Mouse (Mus musculus): ENCODE measurements around the gene Slco2a1.

Slco2a1 gene

GRCm38 (mm10) chr9:103038705-103039104 lies 50.2 kb downstream of the Slco2a1 start:
- no peak for DNase-seq

GRCm38 (mm10) chr9:103040581-103040980 lies 52.1 kb downstream of the Slco2a1 start:
- DNase-seq, result no peak

- DNase-seq, result no peak
These were observed 56.9 kb downstream of the Slco2a1 start for GRCm38 (mm10) chr9:103045406-103045805.

DNA sequence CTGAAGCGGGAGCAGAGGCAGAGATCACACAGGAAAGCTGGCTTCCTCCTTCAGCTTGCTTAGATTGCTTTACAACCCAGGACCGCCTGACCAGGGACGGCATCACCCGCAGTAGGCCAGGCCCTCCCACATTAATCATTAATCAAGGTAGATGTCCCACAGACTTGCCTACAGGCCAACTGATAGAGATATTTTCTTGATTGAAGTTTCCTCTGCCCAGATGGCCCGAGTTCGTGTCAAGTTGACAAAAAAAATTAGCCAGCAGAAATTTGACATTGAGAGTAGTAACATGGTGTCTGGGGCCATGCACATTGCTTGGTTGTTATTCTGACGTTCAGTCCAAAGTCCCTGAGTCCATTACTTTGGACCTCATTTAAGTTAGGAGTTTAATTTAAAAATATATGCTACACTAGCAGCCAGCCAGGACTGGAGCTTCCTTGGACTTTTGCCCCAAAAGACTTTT lies 60.6 kb downstream of the Slco2a1 start:
- DNase-seq, result no peak

GRCm38 (mm10) chr9:103053829-103054228 lies 65.3 kb downstream of the Slco2a1 start:
- no peak for DNase-seq

DNA sequence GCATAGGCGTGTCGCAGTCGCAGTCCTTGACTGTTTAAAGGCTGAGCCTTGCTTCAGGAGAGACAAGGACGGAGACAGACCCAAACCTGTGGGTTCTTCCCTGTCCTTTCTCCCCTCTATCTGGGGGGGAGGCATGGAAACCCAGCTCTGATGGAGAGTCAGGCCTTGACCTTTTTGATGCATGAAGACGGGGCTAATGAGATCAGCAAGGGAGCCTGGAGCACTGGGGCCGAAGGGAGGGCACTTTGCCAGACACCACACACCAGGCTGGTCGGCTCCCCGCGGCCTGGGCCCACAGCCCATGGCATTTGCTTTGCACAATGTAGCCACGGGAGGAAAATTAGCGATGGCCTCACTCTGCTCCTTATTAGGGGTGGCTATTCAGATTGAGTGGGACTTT lies 66.5 kb downstream of the Slco2a1 start:
- no peak for DNase-seq

GRCm38 (mm10) chr9:103056164-103056563 lies 67.7 kb downstream of the Slco2a1 start:
- DNase-seq, result no peak

DNA sequence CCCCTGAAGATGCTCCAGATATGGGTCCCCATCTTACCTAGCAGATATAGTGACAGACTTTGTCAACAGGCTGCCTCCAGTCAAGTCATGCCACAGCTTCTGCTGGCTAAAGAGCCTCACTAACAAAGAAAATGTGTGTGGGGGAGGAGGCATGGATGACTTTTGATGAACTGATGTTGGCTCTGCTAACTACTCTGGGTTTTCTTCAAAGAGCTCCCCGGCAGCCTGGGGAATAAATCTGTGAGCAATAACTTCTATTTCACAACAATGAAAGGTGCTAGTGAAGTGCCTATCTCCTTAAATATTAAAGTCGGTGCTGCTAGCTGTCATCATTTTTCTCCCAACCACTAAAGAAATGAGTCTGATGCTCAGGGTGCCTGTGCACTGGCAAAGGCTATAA lies 72.0 kb downstream of the Slco2a1 start:
- no peak for DNase-seq

GRCm38 (mm10) chr9:103061471-103062053 lies 73.0 kb downstream of the Slco2a1 start:
- no peak for DNase-seq

GRCm38 (mm10) chr9:103063591-103063990 lies 75.1 kb downstream of the Slco2a1 start:
- DNase-seq, result no peak

DNA sequence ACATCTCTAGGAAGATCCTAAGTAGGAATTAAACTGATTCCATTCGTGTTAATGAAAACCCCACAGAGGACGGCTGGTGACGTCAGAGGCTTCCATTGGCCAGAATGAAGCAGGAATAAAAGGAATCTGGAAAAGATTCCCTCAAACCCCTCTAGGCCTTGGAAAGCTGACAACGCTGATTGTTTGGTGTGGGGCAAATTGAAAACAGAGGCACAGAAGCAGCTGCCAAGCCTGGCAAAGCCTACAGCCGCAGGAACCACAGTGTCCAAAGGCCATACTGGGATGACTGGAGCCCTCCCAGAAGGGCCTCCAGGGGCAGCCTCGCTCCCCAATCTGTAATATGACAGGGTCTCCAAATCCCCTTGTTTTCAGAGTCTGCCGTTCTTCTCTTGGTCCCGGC lies 78.3 kb downstream of the Slco2a1 start:
- no peak for DNase-seq

DNA sequence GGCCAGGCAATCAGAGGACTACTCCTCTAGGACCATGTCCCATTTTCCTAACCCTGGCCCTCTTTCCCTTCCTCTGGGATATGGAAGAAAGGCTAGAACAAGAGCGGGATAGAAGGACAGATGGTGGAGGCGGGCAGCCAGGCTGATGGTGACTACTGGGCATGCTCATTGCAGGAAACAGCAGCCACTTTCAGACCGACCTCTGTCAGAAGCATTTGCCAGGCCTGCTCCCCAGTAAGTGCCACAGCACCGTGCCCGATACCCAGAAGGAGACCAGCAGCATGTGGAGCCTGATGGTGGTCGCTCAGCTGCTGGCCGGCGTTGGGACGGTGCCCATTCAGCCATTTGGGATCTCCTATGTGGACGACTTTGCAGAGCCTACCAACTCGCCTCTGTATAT lies 79.1 kb downstream of the Slco2a1 start:
- DNase-seq, result peak; percentile 53

GRCm38 (mm10) chr9:103068769-103069168 lies 80.3 kb downstream of the Slco2a1 start:
- DNase-seq, result peak; percentile 66

DNA sequence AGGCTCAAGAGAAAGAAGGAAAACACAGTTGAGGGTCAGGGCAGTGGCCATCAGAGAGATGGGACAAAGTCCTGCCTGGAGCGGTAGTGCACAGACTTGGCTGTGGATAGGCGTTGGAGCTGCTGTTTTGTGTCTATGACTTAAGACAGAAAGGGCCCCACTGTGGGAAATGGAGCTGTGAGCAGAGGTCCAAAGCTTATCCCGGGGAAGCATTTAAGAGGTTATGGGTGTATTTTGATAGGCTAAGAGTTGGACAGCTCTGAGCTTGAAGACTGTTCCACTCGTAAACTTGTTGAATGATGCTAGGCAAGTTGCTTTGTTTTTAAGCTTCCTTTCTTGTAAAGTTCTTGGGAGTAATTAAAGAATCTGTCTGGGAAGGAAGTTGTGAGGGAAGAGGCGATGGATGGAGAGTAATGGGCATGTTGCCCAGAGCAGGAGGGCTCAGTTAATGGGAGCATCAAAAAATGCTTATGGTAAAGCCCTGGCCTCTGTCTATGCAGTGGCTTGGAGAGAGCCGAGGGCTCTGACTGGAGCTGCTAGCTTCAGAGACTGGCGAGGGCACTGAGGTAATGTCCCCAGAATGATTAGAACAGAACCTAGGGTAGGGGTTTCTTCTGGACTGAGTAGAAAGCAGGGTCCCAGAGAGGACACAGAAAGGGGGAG lies 83.2 kb downstream of the Slco2a1 start:
- DNase-seq, result no peak

GRCm38 (mm10) chr9:103072204-103072599 lies 83.7 kb downstream of the Slco2a1 start:
- no peak for DNase-seq

- no peak for DNase-seq
These were observed 84.5 kb downstream of the Slco2a1 start for GRCm38 (mm10) chr9:103072926-103073515.

GRCm38 (mm10) chr9:103076836-103077531 lies 88.5 kb downstream of the Slco2a1 start:
- no peak for DNase-seq

DNA sequence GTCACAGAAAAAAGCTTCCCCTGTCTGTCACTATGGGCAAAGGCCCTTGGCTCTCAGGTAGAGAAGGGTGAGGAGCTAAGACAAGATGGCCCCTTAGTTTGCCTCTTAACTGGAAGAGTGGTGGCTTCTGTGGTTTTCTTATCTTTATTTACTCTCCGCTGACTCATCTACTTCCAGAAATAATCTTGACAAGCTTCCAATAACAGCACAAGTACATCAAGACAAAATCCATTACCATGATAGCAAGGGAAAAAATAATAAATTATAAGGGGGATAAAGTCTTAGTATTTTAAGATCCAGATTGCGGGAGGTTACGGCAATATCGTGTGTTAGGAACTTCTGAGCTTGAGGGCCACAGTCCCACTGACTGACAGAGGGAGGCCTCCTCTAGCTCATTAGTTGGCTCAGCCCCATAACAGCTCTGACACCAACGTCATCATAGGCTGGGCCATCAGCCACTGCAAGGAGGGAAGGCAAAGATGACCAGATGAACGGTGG lies 89.7 kb downstream of the Slco2a1 start:
- DNase-seq, result no peak

DNA sequence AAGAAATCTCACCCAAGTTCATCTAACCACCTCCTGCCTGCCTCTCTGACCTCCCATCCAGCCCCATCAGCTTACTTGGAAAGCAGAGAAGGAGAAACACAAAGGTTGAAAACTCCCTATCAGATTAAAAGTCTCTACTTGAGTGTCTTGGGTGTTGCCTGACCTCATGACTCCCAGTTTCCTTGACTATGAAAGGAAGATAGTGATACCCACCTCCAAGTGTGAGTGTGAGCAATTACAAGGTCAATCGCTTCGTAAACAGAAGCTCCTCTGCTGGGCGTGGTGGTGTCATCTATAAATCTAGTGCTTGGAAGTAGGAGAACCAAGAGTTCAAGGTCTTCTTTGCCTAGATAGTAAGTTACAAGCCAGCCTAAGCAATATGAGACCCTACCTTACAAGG lies 91.7 kb downstream of the Slco2a1 start:
- no peak for DNase-seq

GRCm38 (mm10) chr9:103082246-103082975 lies 93.9 kb downstream of the Slco2a1 start:
- no peak for DNase-seq

GRCm38 (mm10) chr9:103083405-103083804 lies 94.9 kb downstream of the Slco2a1 start:
- no peak for DNase-seq

GRCm38 (mm10) chr9:103086736-103087135 lies 98.2 kb downstream of the Slco2a1 start:
- DNase-seq, result no peak

DNA sequence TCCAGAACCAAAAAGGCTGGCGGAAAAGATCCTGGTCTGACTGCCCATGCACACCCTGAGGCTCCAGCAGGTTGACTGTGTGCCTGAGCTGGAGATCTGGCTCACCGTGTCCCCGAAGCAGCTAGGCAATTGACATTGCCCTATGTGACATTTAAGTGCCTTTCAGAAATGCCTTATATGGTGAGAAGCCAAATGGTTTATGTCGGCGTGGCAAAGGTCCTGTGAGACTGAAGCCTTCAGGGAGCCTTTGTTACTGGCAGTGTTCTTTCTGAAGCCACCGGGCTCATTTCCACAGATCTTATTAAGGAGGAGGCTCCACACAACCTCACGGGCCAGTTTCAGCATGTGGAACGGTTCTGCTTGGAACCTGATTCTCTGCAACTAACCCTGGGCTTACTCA lies 98.8 kb downstream of the Slco2a1 start:
- no peak for DNase-seq

Data from cerebellum, adult 11 months (tissue).